ENCODE assay signal across 14 mouse cellular contexts in the genomic region with DNA sequence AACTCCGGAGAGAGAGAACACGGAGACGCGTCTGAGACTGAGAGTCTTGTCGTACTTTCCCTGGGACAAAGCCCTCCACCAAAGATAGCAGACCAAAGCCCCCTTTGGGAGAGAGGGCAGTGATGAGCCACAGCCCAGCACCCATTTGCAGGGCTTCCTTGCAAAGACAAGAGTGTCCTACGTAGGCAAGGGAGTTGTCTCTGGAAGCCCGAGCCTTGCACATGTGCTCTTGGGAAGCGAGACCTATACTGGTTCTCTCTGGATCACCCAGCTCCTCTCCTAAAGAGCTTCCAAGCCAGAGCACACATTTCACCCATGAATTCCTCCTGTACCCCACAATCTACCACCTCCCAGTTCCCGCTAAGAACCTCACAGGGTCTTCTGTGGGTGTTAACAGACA. TPM values are rescaled to one million over a fixed set of nuclear protein-coding genes. Genes with fewer than 3 reads are reported as not detected.
DNase-seq lines count a peak whose midpoint lies in the region; ATAC-seq and TF ChIP-seq lines count a peak whose summit lies in the region.
"Had no signal": no experiment of that assay in that cellular context is flagged by ENCODE, and none has a peak within 500 bp of the region (broad histone marks: within the 10 kb centered on the region; RNA-seq: fewer than 3 reads in every experiment).

No protein-coding gene starts in this region.

- TF ChIP-seq POLR2A in heart, adult 2 months (IDR thresholded peaks at IDR 0.05; ENCODE audit: insufficient read depth, low read depth, low read length), result no peak

- H3K27me3 ChIP-seq in heart, embryonic 12.5 days (replicated peaks), result peaks cover 6% of the 10 kb centered on the region
- H3K27me3 ChIP-seq in heart, adult 2 months (ENCODE audit: control insufficient read depth, insufficient read depth, low read length), result peaks cover 2% of the 10 kb centered on the region; the same call in 1 of the 2 replicates
- peaks cover 40% of the 10 kb centered on the region for H3K27me3 ChIP-seq in limb, embryonic 12.5 days
- peaks cover 45% of the 10 kb centered on the region for H3K27me3 ChIP-seq in limb, embryonic 10.5 days (ENCODE audit: low read depth, poor library complexity, severe bottlenecking)
- peaks cover 5% of the 10 kb centered on the region; the same call in 1 of the 2 replicates for H3K27me3 ChIP-seq in forebrain, embryonic 16.5 days (replicated peaks; ENCODE audit: control insufficient read depth, insufficient read depth, low read length)
- no peaks in the 10 kb centered on the region for H3K27me3 ChIP-seq in neural tube, embryonic 14.5 days (ENCODE audit: control insufficient read depth, insufficient read depth, low read length)

- DNase-seq in heart, adult 2 months, result no peak
- no peak for DNase-seq in limb, embryonic 10.5 days (ENCODE audit: low spot score)
- DNase-seq in urinary bladder, adult 2 months (ENCODE audit: low spot score), result no peak
- no peak for DNase-seq in adipocyte (ENCODE audit: low spot score)
- DNase-seq: liver, embryonic 13.5 days had no signal

- H3K27ac ChIP-seq in heart, embryonic 12.5 days (ENCODE audit: poor library complexity, severe bottlenecking), result no peak overlapping the region
- H3K27ac ChIP-seq in heart, adult 2 months, result no peak overlapping the region
- H3K27ac ChIP-seq in limb, embryonic 12.5 days, result no peak overlapping the region
- H3K27ac ChIP-seq in limb, embryonic 10.5 days, result no peak overlapping the region
- no peak overlapping the region for H3K27ac ChIP-seq in forebrain, embryonic 16.5 days (ENCODE audit: low read length)
- H3K27ac ChIP-seq in neural tube, embryonic 14.5 days (ENCODE audit: low read depth, low read length), result no peak overlapping the region
- H3K27ac ChIP-seq: liver, embryonic 13.5 days had no signal

- ATAC-seq in heart, embryonic 12.5 days (ENCODE audit: insufficient number of reproducible peaks, low FRiP score), result no peak
- no peak for ATAC-seq in limb, embryonic 12.5 days (ENCODE audit: insufficient number of reproducible peaks, insufficient read depth, low FRiP score, low TSS enrichment, low read depth)
- ATAC-seq in forebrain, embryonic 16.5 days, result no peak
- no peak for ATAC-seq in neural tube, embryonic 14.5 days (ENCODE audit: low read depth)

- intact Hi-C loops in heart, adult 2 months (cut with DNase I), result no loop called here

- no peak overlapping the region for H3K9ac ChIP-seq in heart, embryonic 12.5 days
- H3K9ac ChIP-seq in heart, adult 2 months (ENCODE audit: low read depth, low read length), result no peak overlapping the region
- H3K9ac ChIP-seq in limb, embryonic 12.5 days (replicated peaks), result no peak overlapping the region
- H3K9ac ChIP-seq in forebrain, embryonic 16.5 days (replicated peaks; ENCODE audit: low read depth, low read length), result no peak overlapping the region; the same call in 1 of the 2 replicates
- H3K9ac ChIP-seq in neural tube, embryonic 14.5 days (replicated peaks; ENCODE audit: low read depth, low read length), result 0 out of 2 replicates have a peak overlapping the region, but pooled peaks have one; percentile 4

- WGBS in heart, embryonic 12.5 days, result 75% methylated on average over 9 of the region's 9 CpGs
- 89% methylated on average over 9 of the region's 9 CpGs for WGBS in heart, adult 2 months
- WGBS in limb, embryonic 12.5 days, result 86% methylated on average over 9 of the region's 9 CpGs
- WGBS in limb, embryonic 10.5 days, result 86% methylated on average over 9 of the region's 9 CpGs
- WGBS in forebrain, embryonic 16.5 days, result 87% methylated on average over 9 of the region's 9 CpGs
- 91% methylated on average over 9 of the region's 9 CpGs for WGBS in neural tube, embryonic 14.5 days

- H3K4me2 ChIP-seq in heart, embryonic 12.5 days, result peak overlapping the region; percentile 19
- peak overlapping the region; percentile 58; the same call in 1 of the 2 replicates for H3K4me2 ChIP-seq in limb, embryonic 12.5 days
- H3K4me2 ChIP-seq in forebrain, embryonic 16.5 days (ENCODE audit: low read length), result peak overlapping the region; percentile 84
- peak overlapping the region; percentile 60 for H3K4me2 ChIP-seq in neural tube, embryonic 14.5 days (ENCODE audit: low read depth, low read length)

- TF ChIP-seq EP300 in heart, adult 2 months (IDR thresholded peaks at IDR 0.05; ENCODE audit: insufficient read depth, low read depth, low read length), result no peak

- TF ChIP-seq CTCF in heart, adult 2 months (IDR thresholded peaks at IDR 0.05), result no peak

- H3K4me1 ChIP-seq in heart, embryonic 12.5 days (replicated peaks), result no peaks in the 10 kb centered on the region
- H3K4me1 ChIP-seq in heart, adult 2 months (ENCODE audit: control insufficient read depth, insufficient read depth, low read length), result no peaks in the 10 kb centered on the region
- H3K4me1 ChIP-seq in limb, embryonic 12.5 days (replicated peaks), result peaks cover 7% of the 10 kb centered on the region
- H3K4me1 ChIP-seq in limb, embryonic 10.5 days, result peaks cover 11% of the 10 kb centered on the region
- peaks cover 7% of the 10 kb centered on the region; the same call in 1 of the 2 replicates for H3K4me1 ChIP-seq in forebrain, embryonic 16.5 days (replicated peaks; ENCODE audit: control insufficient read depth, insufficient read depth, low read length)
- no peaks in the 10 kb centered on the region for H3K4me1 ChIP-seq in neural tube, embryonic 14.5 days (ENCODE audit: control insufficient read depth, insufficient read depth, low read length)

- no peaks in the 10 kb centered on the region for H3K9me3 ChIP-seq in heart, embryonic 12.5 days (replicated peaks)
- H3K9me3 ChIP-seq in limb, embryonic 12.5 days, result no peaks in the 10 kb centered on the region
- H3K9me3 ChIP-seq in limb, embryonic 10.5 days (replicated peaks), result no peaks in the 10 kb centered on the region
- H3K9me3 ChIP-seq in forebrain, embryonic 16.5 days (ENCODE audit: control insufficient read depth, low read length), result no peaks in the 10 kb centered on the region
- no peaks in the 10 kb centered on the region for H3K9me3 ChIP-seq in neural tube, embryonic 14.5 days (ENCODE audit: control insufficient read depth, low read length)
- H3K9me3 ChIP-seq: liver, embryonic 13.5 days had no signal

- no peaks in the 10 kb centered on the region for H3K79me2 ChIP-seq in heart, adult 2 months (replicated peaks; ENCODE audit: control insufficient read depth, insufficient read depth, low read length)

- no peaks in the 10 kb centered on the region for H3K36me3 ChIP-seq in heart, embryonic 12.5 days
- H3K36me3 ChIP-seq in heart, adult 2 months (ENCODE audit: control insufficient read depth, insufficient read depth, low read length), result no peaks in the 10 kb centered on the region
- H3K36me3 ChIP-seq in limb, embryonic 12.5 days, result no peaks in the 10 kb centered on the region
- H3K36me3 ChIP-seq in limb, embryonic 10.5 days, result no peaks in the 10 kb centered on the region
- H3K36me3 ChIP-seq in forebrain, embryonic 16.5 days (ENCODE audit: control insufficient read depth, insufficient read depth), result no peaks in the 10 kb centered on the region
- H3K36me3 ChIP-seq in neural tube, embryonic 14.5 days (ENCODE audit: control insufficient read depth, insufficient read depth, low read length), result no peaks in the 10 kb centered on the region
- H3K36me3 ChIP-seq: liver, embryonic 13.5 days had no signal

- H3K4me3 ChIP-seq in heart, embryonic 12.5 days, result 0 out of 2 replicates have a peak overlapping the region, but pooled peaks have one; percentile 1
- H3K4me3 ChIP-seq in heart, adult 2 months, result no peak overlapping the region
- no peak overlapping the region for H3K4me3 ChIP-seq in limb, embryonic 12.5 days (replicated peaks)
- H3K4me3 ChIP-seq in limb, embryonic 10.5 days, result no peak overlapping the region
- H3K4me3 ChIP-seq in forebrain, embryonic 16.5 days (replicated peaks; ENCODE audit: low read length), result peak overlapping the region; percentile 60
- peak overlapping the region; percentile 35; the same call in 1 of the 2 replicates for H3K4me3 ChIP-seq in neural tube, embryonic 14.5 days (ENCODE audit: low read depth, low read length)

RNA-seq across cellular contexts. Expression of gene Slc7a8, which starts 1.7 kb away (rescaled TPM):
- polyA plus RNA-seq in heart, embryonic 12.5 days (2016; fragmentation: Nextera tagmentation; extraction: Ambion mirVana), result 4.4 and 4.7 TPM in 2 replicates
- total RNA-seq in heart, adult 2 months (2021), result 1 to 10 TPM; 2.6 to 3.3 TPM
- 2.7 and 3.7 TPM in 2 replicates for polyA plus RNA-seq in heart, adult 2 months (2012; rRNA removed)
- 0.56 and 1.1 TPM in 2 replicates for polyA plus RNA-seq in limb, embryonic 12.5 days (2016; fragmentation: Nextera tagmentation; extraction: Ambion mirVana)
- polyA plus RNA-seq in limb, embryonic 10.5 days (2016; fragmentation: Nextera tagmentation; extraction: Ambion mirVana), result 0.50 and 0.77 TPM in 2 replicates
- 8.7 and 8.9 TPM in 2 replicates for polyA plus RNA-seq in forebrain, embryonic 16.5 days (2015; fragmentation: Nextera tagmentation; extraction: Ambion mirVana)
- polyA plus RNA-seq in neural tube, embryonic 14.5 days (2014; fragmentation: Nextera tagmentation; extraction: Ambion mirVana), result 7.3 and 8.5 TPM in 2 replicates
- 20.0 and 27.4 TPM in 2 replicates for polyA plus RNA-seq in urinary bladder, adult 2 months (2012; rRNA removed)

RNA-seq across cellular contexts. Expression of gene Rnf212b, which starts 33.9 kb away (rescaled TPM):
- polyA plus RNA-seq in heart, embryonic 12.5 days (2016; fragmentation: Nextera tagmentation; extraction: Ambion mirVana), result not detected in 2 replicates
- not detected for total RNA-seq in heart, adult 2 months (2021)
- polyA plus RNA-seq in heart, adult 2 months (2012; rRNA removed), result 0.21 and 0.35 TPM in 2 replicates
- not detected in 2 replicates for polyA plus RNA-seq in limb, embryonic 12.5 days (2016; fragmentation: Nextera tagmentation; extraction: Ambion mirVana)
- not detected in 2 replicates for polyA plus RNA-seq in limb, embryonic 10.5 days (2016; fragmentation: Nextera tagmentation; extraction: Ambion mirVana)
- polyA plus RNA-seq in forebrain, embryonic 16.5 days (2015; fragmentation: Nextera tagmentation; extraction: Ambion mirVana), result not detected in 2 replicates
- polyA plus RNA-seq in neural tube, embryonic 14.5 days (2014; fragmentation: Nextera tagmentation; extraction: Ambion mirVana), result not detected in 2 replicates
- polyA plus RNA-seq in urinary bladder, adult 2 months (2012; rRNA removed), result 0.06 and 0.08 TPM in 2 replicates
- total RNA-seq: common myeloid progenitor, adult 5-6 weeks; hematopoietic stem cell, adult 5-6 weeks; layer of hippocampus, postnatal 25 days had no signal
- polyA plus RNA-seq: brain, embryonic 14.5 days; liver, embryonic 13.5 days; stomach, embryonic 14.5 days had no signal

Comparison
In these comparisons a context has a peak if more than half of its experiments do, and no peak if none do; other contexts are left out.
1. H3K4me3 ChIP-seq: peak in heart, embryonic 12.5 days (single experiment), forebrain, embryonic 16.5 days (single experiment) and neural tube, embryonic 14.5 days (single experiment); none in heart, adult 2 months (single experiment), limb, embryonic 12.5 days (single experiment) and limb, embryonic 10.5 days (single experiment).
2. H3K4me2 ChIP-seq: peak in every context shown above with its lines; median percentile 84 in forebrain, embryonic 16.5 days; 60 in neural tube, embryonic 14.5 days; 58 in limb, embryonic 12.5 days; 19 in heart, embryonic 12.5 days.